Mouse (Mus musculus) hindbrain, embryonic 14.5 days (tissue): ENCODE results near the gene Atp8a2. TPM values are rescaled to one million over a fixed set of nuclear protein-coding genes. Genes with fewer than 3 reads are reported as not detected.
A peak's percentile ranks its signal among the peaks of the same experiment; 100 is the strongest.
"Not testable (repeated sequence)": the region's sequence is repeated elsewhere in the genome, so short reads cannot be mapped to it uniquely, and the experiment has no call there.

Source experiments
- ATAC-seq: fragments of 200-750 bp; cut with Nextera tagmentation; 2 replicates; pipeline ENCODE4 v1.8.0; 2017; ENCODE audit warnings: moderate number of reproducible peaks, mild to moderate bottlenecking, moderate TSS enrichment, moderate library complexity; ENCODE audit not compliant: low FRiP score
- DNase-seq: peaks from one replicate; pipeline ENCODE4 v3.0.0-alpha.2; 2015; ENCODE audit warnings: low spot score
- H3K27ac ChIP-seq: fragments of 300-500 bp; sonication (generic); 2 replicates; pipeline ENCODE4 v1.5.1; 2014; ENCODE audit warnings: mild to moderate bottlenecking, moderate library complexity
- H3K27me3 ChIP-seq: fragments of 300-500 bp; sonication (generic); 2 replicates; pipeline ENCODE4 v1.6.1; 2014; ENCODE audit warnings: mild to moderate bottlenecking, low read length, mixed read lengths; ENCODE audit not compliant: control insufficient read depth, insufficient read depth
- H3K36me3 ChIP-seq: fragments of 300-500 bp; sonication (generic); replicated peaks from 2 replicates; pipeline ENCODE4 v1.6.1; 2014; ENCODE audit not compliant: control insufficient read depth, insufficient read depth
- H3K4me1 ChIP-seq: fragments of 300-500 bp; sonication (generic); replicated peaks from 2 replicates; pipeline ENCODE4 v1.6.1; 2014; ENCODE audit warnings: antibody characterized with exemption, low read length, mixed read lengths; ENCODE audit not compliant: control insufficient read depth, insufficient read depth
- H3K4me2 ChIP-seq: fragments of 300-500 bp; sonication (generic); replicated peaks from 2 replicates; pipeline ENCODE4 v1.6.1; 2014; ENCODE audit warnings: mild to moderate bottlenecking, moderate library complexity
- H3K4me3 ChIP-seq: fragments of 300-500 bp; sonication (generic); replicated peaks from 2 replicates; pipeline ENCODE4 v1.5.1; 2014; ENCODE audit warnings: mild to moderate bottlenecking, low read length
- H3K9ac ChIP-seq: fragments of 300-500 bp; sonication (generic); 2 replicates; pipeline ENCODE4 v1.6.1; 2014
- H3K9me3 ChIP-seq: fragments of 300-500 bp; sonication (generic); 2 replicates; pipeline ENCODE4 v1.6.1; 2016; ENCODE audit warnings: low read length; ENCODE audit not compliant: control insufficient read depth
- WGBS: fragments of 180-500 bp; shearing (Covaris S2); extraction: QIAGEN DNeasy Blood & Tissue Kit; methylation state at CpG from one replicate; pipeline ENCODE4 v1.1.7; 2014; 5-methylcytosine and 5-hydroxymethylcytosine counted together
- polyA plus RNA-seq: library from polyadenylated mRNA; unstranded; fragments of >200 nt; fragmentation: Nextera tagmentation; extraction: Ambion mirVana; gene quantifications from 2 replicates; pipeline ENCODE4 v1.2.1, GENCODE M21; 2014

Gene Atp8a2
- polyA plus RNA-seq, 1 experiment from 2014 or later = 40.3 TPM

DNA sequence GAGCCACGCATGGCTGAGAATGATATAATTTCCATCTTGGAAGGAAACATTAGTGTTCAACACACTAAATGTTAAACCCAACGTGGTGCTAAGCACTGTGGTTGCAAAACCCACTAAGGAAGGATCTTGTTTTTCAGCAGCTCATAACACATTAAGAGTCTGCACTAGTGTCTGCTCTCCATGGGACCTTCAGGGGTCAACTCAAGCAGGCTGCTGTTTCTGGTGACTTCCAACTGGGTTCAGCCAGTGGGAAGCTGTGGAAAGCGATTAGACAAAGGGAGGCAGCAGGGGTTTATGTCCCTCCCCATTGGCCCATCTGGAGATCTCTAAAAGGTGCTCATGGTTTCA lies 467.0 kb downstream of the Atp8a2 start:
- no peak for DNase-seq
- Histone ChIP-seq H3K4me2 (no peak overlapping the region), H3K9ac (no peak overlapping the region), H3K27me3 (peaks cover 38% of the 10 kb centered on the region), H3K9me3 (no peaks in the 10 kb centered on the region), H3K4me1 (no peaks in the 10 kb centered on the region), H3K4me3 (no peak overlapping the region), H3K27ac (no peak overlapping the region), H3K36me3 (no peaks in the 10 kb centered on the region)
- no peak for ATAC-seq
- 42% methylated on average over 3 of the region's 3 CpGs for WGBS

DNA sequence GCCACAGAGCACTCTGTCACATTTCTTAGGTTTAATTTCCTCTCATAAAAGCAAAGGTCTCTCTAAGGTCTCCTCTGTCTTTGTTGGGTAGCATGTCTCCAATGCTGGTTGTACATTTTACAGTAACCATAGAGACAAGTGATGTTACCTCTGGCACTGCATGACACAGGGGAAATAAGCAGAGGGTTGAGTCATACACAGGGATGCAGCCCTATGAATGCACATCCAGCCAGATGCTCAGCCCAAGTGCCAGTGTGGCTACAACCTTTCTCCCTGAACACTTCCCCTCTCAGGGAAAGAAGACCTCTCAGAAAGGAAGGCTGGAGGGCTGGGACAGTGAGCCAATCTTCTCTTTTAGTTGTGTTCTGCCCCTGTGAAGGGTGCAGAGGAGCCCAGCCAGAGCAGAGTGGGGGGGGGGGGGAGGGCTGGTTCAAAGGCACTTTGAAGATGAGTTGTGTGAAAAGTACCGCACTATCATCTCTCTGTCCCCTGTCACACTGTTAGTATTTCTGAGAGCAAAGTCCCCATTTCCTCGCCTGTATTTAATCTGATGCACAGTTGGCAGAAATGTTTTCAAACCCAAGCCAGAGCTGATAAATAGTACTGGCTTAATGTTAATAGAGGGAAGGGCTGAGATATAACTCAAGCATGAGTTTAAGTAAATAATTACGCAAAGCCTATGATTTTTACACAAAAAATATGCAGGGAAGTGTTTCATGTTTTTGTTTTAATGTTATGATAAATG lies 467.5 kb downstream of the Atp8a2 start:
- Histone ChIP-seq H3K4me2 (no peak overlapping the region), H3K4me3 (no peak overlapping the region), H3K36me3 (no peaks in the 10 kb centered on the region), H3K27me3 (peaks cover 34% of the 10 kb centered on the region), H3K9me3 (no peaks in the 10 kb centered on the region), H3K27ac (no peak overlapping the region), H3K4me1 (no peaks in the 10 kb centered on the region), H3K9ac (no peak overlapping the region)
- DNase-seq = no peak
- no peak; the same call in 1 of the 2 replicates for ATAC-seq
- whole genome bisulfite sequencing = 72% methylated on average over 3 of the region's 3 CpGs

DNA sequence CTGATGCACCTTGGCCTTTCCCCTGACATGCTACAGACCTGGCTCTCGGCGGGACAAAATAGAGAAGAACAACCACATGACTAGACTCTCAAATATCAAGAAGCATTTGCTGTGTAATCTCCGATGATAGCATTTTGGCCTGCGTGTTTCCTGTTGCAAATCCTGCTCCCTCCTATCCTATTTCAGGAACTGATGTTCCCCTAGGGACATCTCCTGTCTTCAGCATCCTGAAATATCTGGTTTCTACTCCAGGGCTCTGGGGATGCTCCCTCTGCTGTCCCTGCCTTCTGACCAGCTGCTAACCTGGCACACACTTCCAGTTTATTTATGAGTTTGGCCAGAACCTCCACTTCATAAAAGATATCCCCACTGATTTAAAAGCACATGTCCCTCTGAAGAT lies 470.0 kb downstream of the Atp8a2 start:
- no peak overlapping the region for H3K27ac ChIP-seq
- 85% methylated on average over 4 of the region's 4 CpGs for WGBS
- H3K9me3 ChIP-seq = no peaks in the 10 kb centered on the region
- no peak for DNase-seq
- peaks cover 20% of the 10 kb centered on the region for H3K27me3 ChIP-seq
- H3K4me3 ChIP-seq = no peak overlapping the region
- H3K4me1 ChIP-seq = no peaks in the 10 kb centered on the region
- no peak overlapping the region for H3K4me2 ChIP-seq
- H3K9ac ChIP-seq = no peak overlapping the region
- H3K36me3 ChIP-seq = no peaks in the 10 kb centered on the region
- ATAC-seq = no peak

DNA sequence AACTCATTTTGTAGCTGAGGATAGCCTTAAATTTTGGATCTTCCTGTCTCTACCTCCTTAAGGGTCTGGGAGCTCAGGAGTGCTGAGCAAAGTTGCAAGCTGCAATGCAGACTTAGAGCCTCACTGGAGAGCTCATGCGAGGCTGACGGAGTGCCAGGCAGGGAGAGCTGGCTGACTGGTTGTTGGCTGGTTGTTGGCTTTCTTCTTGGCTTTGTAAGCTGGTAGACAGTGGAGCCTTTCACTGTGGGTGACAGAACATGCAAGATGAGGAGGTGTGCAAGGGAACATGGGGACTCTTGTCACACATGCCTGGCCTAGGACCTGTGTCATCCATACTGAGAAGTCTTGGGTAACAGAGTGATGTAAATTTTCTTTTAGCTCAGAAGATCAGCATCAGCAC lies 473.8 kb downstream of the Atp8a2 start:
- Histone ChIP-seq H3K9me3 (no peaks in the 10 kb centered on the region), H3K4me3 (no peak overlapping the region), H3K9ac (no peak overlapping the region), H3K27ac (no peak overlapping the region), H3K36me3 (no peaks in the 10 kb centered on the region), H3K4me1 (no peaks in the 10 kb centered on the region), H3K27me3 (peaks cover 8% of the 10 kb centered on the region; the same call in 1 of the 2 replicates), H3K4me2 (no peak overlapping the region)
- DNase-seq (no peak), ATAC-seq (no peak)
- 84% methylated on average over 2 of the region's 2 CpGs for WGBS

DNA sequence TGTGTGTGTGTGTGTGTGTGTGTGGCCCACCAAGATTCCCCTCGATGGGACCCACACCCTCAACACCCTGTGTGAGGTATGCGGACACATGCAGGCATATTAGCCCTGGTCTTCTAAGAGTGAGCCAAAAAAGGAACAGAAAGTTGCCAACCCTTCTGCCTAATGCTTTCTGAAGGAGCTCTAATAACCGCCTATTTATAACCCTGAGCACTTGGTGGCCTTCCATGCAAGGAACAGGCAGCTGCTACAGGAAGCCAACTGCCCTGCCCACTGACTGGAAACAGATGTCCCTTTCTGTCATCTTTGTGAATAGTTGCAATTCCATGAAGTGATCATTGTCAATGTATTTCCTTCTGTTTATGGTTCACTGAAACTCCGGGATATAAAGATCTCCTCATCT lies 475.0 kb downstream of the Atp8a2 start:
- 84% methylated on average over 4 of the region's 4 CpGs for WGBS
- peaks cover 8% of the 10 kb centered on the region; the same call in 1 of the 2 replicates for H3K27me3 ChIP-seq
- no peaks in the 10 kb centered on the region for H3K4me1 ChIP-seq
- no peak overlapping the region for H3K4me3 ChIP-seq
- DNase-seq (no peak), ATAC-seq (no peak)
- no peak overlapping the region for H3K27ac ChIP-seq
- H3K36me3 ChIP-seq = no peaks in the 10 kb centered on the region
- no peak overlapping the region for H3K4me2 ChIP-seq
- no peak overlapping the region for H3K9ac ChIP-seq
- H3K9me3 ChIP-seq = no peaks in the 10 kb centered on the region

DNA sequence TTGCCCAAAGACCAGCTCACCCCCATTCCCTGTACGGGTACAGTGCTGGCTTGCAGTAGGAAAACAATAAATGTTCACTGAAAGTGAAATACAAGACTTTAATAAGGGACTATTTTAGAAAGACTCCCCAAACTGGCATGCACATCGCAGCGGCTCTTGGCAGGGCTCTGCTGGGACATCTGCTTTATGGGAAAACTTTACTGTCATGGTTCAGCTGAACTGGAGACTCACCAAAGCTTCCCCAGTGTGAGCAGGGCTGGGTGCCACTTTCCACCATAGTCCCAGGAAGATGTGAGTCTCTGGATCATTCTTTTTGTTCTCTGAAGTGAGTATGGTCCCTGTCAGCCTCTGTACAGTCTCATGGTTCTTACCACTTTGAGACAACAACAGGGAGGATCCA lies 475.6 kb downstream of the Atp8a2 start:
- Histone ChIP-seq H3K27me3 (peaks cover 8% of the 10 kb centered on the region; the same call in 1 of the 2 replicates), H3K4me1 (no peaks in the 10 kb centered on the region; the same call in 1 of the 2 replicates), H3K4me3 (no peak overlapping the region), H3K9ac (no peak overlapping the region), H3K27ac (no peak overlapping the region), H3K4me2 (no peak overlapping the region), H3K36me3 (no peaks in the 10 kb centered on the region), H3K9me3 (no peaks in the 10 kb centered on the region)
- ATAC-seq = no peak
- DNase-seq = no peak
- 83% methylated on average over 3 of the region's 3 CpGs for WGBS

DNA sequence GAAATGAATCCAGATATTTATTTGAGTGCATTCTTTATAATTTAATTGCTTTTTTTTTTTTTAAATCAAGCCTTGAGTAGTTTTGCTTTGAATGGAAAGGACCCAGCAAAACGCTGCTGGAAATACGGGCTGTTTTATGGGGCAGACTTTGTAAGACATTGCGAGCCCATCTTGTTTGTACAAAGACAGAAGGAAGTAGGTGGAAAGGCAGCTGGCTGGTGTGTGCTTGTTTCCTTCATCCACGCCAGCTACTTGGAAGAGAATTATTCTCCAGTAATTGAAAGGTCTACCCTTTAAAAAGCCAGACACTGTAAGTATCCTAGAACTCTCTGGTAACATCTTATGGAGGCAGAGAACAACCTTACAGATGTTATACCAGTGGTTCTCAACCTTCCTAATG lies 476.6 kb downstream of the Atp8a2 start:
- Histone ChIP-seq H3K27me3 (peaks cover 5% of the 10 kb centered on the region; the same call in 1 of the 2 replicates), H3K9me3 (no peaks in the 10 kb centered on the region), H3K4me1 (peaks cover 8% of the 10 kb centered on the region), H3K27ac (no peak overlapping the region), H3K9ac (no peak overlapping the region), H3K4me2 (no peak overlapping the region), H3K4me3 (no peak overlapping the region), H3K36me3 (no peaks in the 10 kb centered on the region)
- ATAC-seq (no peak), DNase-seq (no peak)
- WGBS = 90% methylated on average over 4 of the region's 4 CpGs

DNA sequence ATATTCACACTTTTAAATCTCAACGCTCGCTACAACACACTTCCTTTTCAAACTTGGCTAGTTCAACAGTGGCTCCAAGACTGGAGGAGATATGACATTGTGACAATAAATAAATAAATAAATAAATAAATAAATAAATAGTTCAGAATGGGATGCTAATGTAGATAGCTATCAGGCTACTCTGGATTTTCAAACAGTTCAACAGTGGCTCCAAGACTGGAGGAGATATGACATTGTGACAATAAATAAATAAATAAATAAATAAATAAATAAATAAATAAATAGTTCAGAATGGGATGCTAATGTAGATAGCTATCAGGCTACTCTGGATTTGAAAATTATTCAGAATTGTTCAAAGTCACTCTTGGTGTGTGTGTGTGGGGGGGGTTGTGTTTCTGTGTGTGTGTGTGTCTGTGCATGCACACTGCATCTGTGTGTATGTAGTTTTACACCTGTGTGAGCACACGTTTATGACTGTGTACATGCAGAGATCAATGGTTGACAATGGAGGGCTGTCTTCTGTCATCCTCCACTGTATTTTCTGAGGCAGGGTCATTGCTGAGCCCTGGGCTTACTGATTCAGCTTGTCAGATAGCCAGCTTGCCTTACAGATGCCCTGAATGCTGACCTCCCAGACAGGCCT lies 480.4 kb downstream of the Atp8a2 start:
- H3K4me3 ChIP-seq, H3K4me2 ChIP-seq, H3K36me3 ChIP-seq, H3K27me3 ChIP-seq, H3K9me3 ChIP-seq, H3K9ac ChIP-seq, H3K27ac ChIP-seq, DNase-seq, H3K4me1 ChIP-seq: not testable (repeated sequence)
- 64% methylated on average over 3 of the region's 3 CpGs for WGBS
- ATAC-seq = peak; percentile 29; the same call in 1 of the 2 replicates

DNA sequence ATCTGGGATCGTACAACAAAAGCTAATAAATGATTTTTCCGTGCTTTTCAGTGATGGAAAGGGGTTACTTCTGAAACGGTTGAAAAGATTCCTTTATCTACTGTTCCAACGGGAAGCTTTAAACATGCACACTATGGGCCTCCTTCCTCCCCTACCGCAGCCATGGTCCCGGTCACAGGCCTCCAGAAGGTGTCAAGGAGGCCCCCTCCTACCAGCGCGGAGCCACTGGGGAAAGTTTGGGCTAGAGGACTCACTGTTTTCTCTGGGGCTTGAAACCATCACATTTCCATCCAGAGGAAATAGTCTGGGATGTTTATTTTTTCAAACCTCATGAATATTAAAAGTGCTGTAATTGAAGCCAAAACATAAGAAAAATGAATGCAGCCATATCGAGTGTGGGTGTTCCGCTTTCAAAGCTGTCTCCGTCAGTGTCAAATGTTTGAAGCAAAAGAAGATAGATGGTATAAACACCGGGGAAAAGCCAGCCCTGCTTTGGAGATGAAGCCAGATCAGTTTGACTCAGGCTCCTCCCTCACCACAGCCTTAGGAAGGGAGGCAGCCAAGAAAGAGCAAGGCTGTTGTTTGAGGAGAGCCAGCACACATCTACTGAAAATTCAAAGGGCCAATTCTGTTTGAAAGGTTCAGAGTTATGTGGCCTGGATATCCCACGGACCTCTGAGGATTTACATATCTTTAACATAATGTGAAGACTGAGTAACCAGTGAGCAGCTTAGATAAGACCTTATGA lies 481.1 kb downstream of the Atp8a2 start:
- Histone ChIP-seq H3K36me3 (no peaks in the 10 kb centered on the region), H3K4me1 (peaks cover 8% of the 10 kb centered on the region), H3K27me3 (no peaks in the 10 kb centered on the region), H3K27ac (peak overlapping the region; percentile 59), H3K4me2 (no peak overlapping the region), H3K9me3 (no peaks in the 10 kb centered on the region), H3K4me3 (no peak overlapping the region), H3K9ac (no peak overlapping the region)
- peak; percentile 29 for DNase-seq
- 49% methylated on average over 13 of the region's 13 CpGs for WGBS
- peak; percentile 45; the same call in 1 of the 2 replicates for ATAC-seq
